Mouse (Mus musculus) kidney, postnatal 0 days (tissue): ENCODE measurements around the gene Coasy. TPM values are rescaled to one million over a fixed set of nuclear protein-coding genes. Genes with fewer than 3 reads are reported as not detected.
"Not testable (repeated sequence)": the region's sequence is repeated elsewhere in the genome, so short reads cannot be mapped to it uniquely, and the experiment has no call there.

Source experiments
- ATAC-seq: fragments of 200-750 bp; cut with Nextera tagmentation; replicated peaks from 2 replicates; pipeline ENCODE4 v1.8.0; 2017; ENCODE audit warnings: low read depth, moderate number of reproducible peaks, moderate TSS enrichment, moderate library complexity; ENCODE audit not compliant: low FRiP score
- DNase-seq: peaks from one replicate; pipeline ENCODE4 v3.0.0-alpha.2; 2016; ENCODE audit warnings: low spot score
- H3K27ac ChIP-seq: fragments of 300-500 bp; sonication (generic); 2 replicates; pipeline ENCODE4 v1.5.1; 2014; ENCODE audit warnings: mild to moderate bottlenecking
- H3K27me3 ChIP-seq: fragments of 300-500 bp; sonication (generic); 2 replicates; pipeline ENCODE4 v1.6.1; 2014; ENCODE audit warnings: low read length, mixed read lengths; ENCODE audit not compliant: insufficient read depth
- H3K36me3 ChIP-seq: fragments of 300-500 bp; sonication (generic); 2 replicates; pipeline ENCODE4 v1.6.1; 2014; ENCODE audit warnings: low read length, mixed read lengths; ENCODE audit not compliant: insufficient read depth
- H3K4me1 ChIP-seq: fragments of 300-500 bp; sonication (generic); replicated peaks from 2 replicates; pipeline ENCODE4 v1.6.1; 2014; ENCODE audit warnings: antibody characterized with exemption, low read length, mixed read lengths; ENCODE audit not compliant: insufficient read depth
- H3K4me2 ChIP-seq: fragments of 300-500 bp; sonication (generic); 2 replicates; pipeline ENCODE4 v1.6.1; 2014; ENCODE audit warnings: mild to moderate bottlenecking, low read length, moderate library complexity, mixed read lengths
- H3K4me3 ChIP-seq: fragments of 300-500 bp; sonication (generic); replicated peaks from 2 replicates; pipeline ENCODE4 v1.5.1; 2014; ENCODE audit warnings: low read depth, low read length
- H3K9ac ChIP-seq: fragments of 300-500 bp; sonication (generic); 2 replicates; pipeline ENCODE4 v1.6.1; 2014; ENCODE audit warnings: low read depth, low read length
- H3K9me3 ChIP-seq: fragments of 300-500 bp; sonication (generic); replicated peaks from 2 replicates; pipeline ENCODE4 v1.6.1; 2016; ENCODE audit warnings: low read length, inconsistent platforms, mixed read lengths
- CTCF ChIP-seq: IDR thresholded peaks from 2 replicates; pipeline ENCODE4 v1.5.1; 2016; ENCODE audit warnings: antibody characterized with exemption, low read depth, mild to moderate bottlenecking, moderate library complexity
- WGBS: fragments of 180-500 bp; shearing (Covaris S2); extraction: QIAGEN DNeasy Blood & Tissue Kit; methylation state at CpG from one replicate; pipeline ENCODE4 v1.1.7; 2014; 5-methylcytosine and 5-hydroxymethylcytosine counted together
- polyA plus RNA-seq: library from polyadenylated mRNA; unstranded; fragments of >200 nt; fragmentation: Nextera tagmentation; extraction: Ambion mirVana; gene quantifications from 2 replicates; pipeline ENCODE4 v1.2.1, GENCODE M21; 2015

Gene Coasy
- polyA plus RNA-seq, 1 experiment from 2014 or later: 55.3 TPM

- DNase-seq (no peak), ATAC-seq (no peak)
- no peak for TF ChIP-seq CTCF
- Histone ChIP-seq H3K4me3 (peak overlapping the region; percentile 81), H3K4me1 (peaks cover 16% of the 10 kb centered on the region; the same call in 1 of the 2 replicates), H3K4me2 (peak overlapping the region; percentile 92), H3K36me3 (peaks cover 8% of the 10 kb centered on the region; the same call in 1 of the 2 replicates), H3K9ac (peak overlapping the region; percentile 69), H3K27ac (peak overlapping the region; percentile 85), H3K27me3 (no peaks in the 10 kb centered on the region), H3K9me3 (no peaks in the 10 kb centered on the region)
- 19% methylated on average over 19 of the region's 19 CpGs for WGBS
Observed at GRCm38 (mm10) chr11:101120545-101121188, 38.3 kb downstream of the Coasy start.

- H3K4me3 ChIP-seq, H3K4me1 ChIP-seq, H3K27me3 ChIP-seq, H3K9ac ChIP-seq, ATAC-seq, H3K27ac ChIP-seq, H3K4me2 ChIP-seq, H3K9me3 ChIP-seq, DNase-seq: not testable (repeated sequence)
- WGBS: 90% methylated on average over 6 of the region's 8 CpGs
- H3K36me3 ChIP-seq: peaks cover 15% of the 10 kb centered on the region
Observed at GRCm38 (mm10) chr11:101124494-101124893, 42.1 kb downstream of the Coasy start.

GRCm38 (mm10) chr11:101125008-101125407 is 42.6 kb downstream of the Coasy start:
- H3K36me3 ChIP-seq: peaks cover 15% of the 10 kb centered on the region
- 95% methylated on average over 4 of the region's 9 CpGs for whole genome bisulfite sequencing
- ATAC-seq: not testable (repeated sequence)

GRCm38 (mm10) chr11:101127075-101127474 is 44.7 kb downstream of the Coasy start:
- DNase-seq (no peak), ATAC-seq (no peak)
- TF ChIP-seq CTCF: peak; percentile 32; the same call in 1 of the 2 replicates
- WGBS: 78% methylated on average over 1 of the region's 1 CpGs
- Histone ChIP-seq H3K27me3 (no peaks in the 10 kb centered on the region), H3K36me3 (peaks cover 15% of the 10 kb centered on the region), H3K4me2 (no peak overlapping the region), H3K4me1 (no peaks in the 10 kb centered on the region; the same call in 1 of the 2 replicates), H3K9ac (no peak overlapping the region), H3K27ac (no peak overlapping the region), H3K9me3 (no peaks in the 10 kb centered on the region), H3K4me3 (no peak overlapping the region)

More at GRCm38 (mm10) chr11:101125008-101125407, 42.6 kb downstream of the Coasy start:
- not testable (repeated sequence) for H3K27me3 ChIP-seq, H3K9ac ChIP-seq, H3K27ac ChIP-seq, H3K4me1 ChIP-seq, H3K4me2 ChIP-seq, H3K4me3 ChIP-seq, H3K9me3 ChIP-seq, DNase-seq

GRCm38 (mm10) chr11:101128996-101129577 is 46.7 kb downstream of the Coasy start:
- no peak for TF ChIP-seq CTCF
- H3K36me3 ChIP-seq: peaks cover 11% of the 10 kb centered on the region; the same call in 1 of the 2 replicates
- H3K9me3 ChIP-seq: no peaks in the 10 kb centered on the region
- no peaks in the 10 kb centered on the region for H3K27me3 ChIP-seq
- H3K9ac ChIP-seq: no peak overlapping the region
- 78% methylated on average over 11 of the region's 11 CpGs for WGBS
- H3K27ac ChIP-seq: no peak overlapping the region
- no peak overlapping the region for H3K4me3 ChIP-seq
- no peak for ATAC-seq
- no peaks in the 10 kb centered on the region; the same call in 1 of the 2 replicates for H3K4me1 ChIP-seq
- no peak for DNase-seq
- no peak overlapping the region for H3K4me2 ChIP-seq

GRCm38 (mm10) chr11:101130056-101130756 is 47.8 kb downstream of the Coasy start:
- no peak overlapping the region for H3K9ac ChIP-seq
- no peak overlapping the region for H3K27ac ChIP-seq
- no peaks in the 10 kb centered on the region for H3K27me3 ChIP-seq
- no peak for TF ChIP-seq CTCF
- H3K36me3 ChIP-seq: peaks cover 11% of the 10 kb centered on the region; the same call in 1 of the 2 replicates
- DNase-seq (no peak), ATAC-seq (no peak)
- no peaks in the 10 kb centered on the region; the same call in 1 of the 2 replicates for H3K4me1 ChIP-seq
- H3K4me3 ChIP-seq: no peak overlapping the region
- H3K4me2 ChIP-seq: no peak overlapping the region
- WGBS: 35% methylated on average over 18 of the region's 18 CpGs
- H3K9me3 ChIP-seq: no peaks in the 10 kb centered on the region
